Mouse (Mus musculus): ENCODE results near the gene Spn.

GRCm38 (mm10) chr7:127091114-127091896 is 46.3 kb downstream of the Spn start, which contains the start of gene AI467606:
- TF ChIP-seq ZC3H11A (IDR thresholded peaks at IDR 0.05; ENCODE audit: low read depth, low read length) (no peak), CTCF (IDR thresholded peaks at IDR 0.05 in 2 of 3, conservative IDR thresholded peaks at IDR 0.05 in 1 of 3; ENCODE audit: control insufficient read depth in 1 of 3, insufficient read depth in 1 of 3, low read depth in 2 of 3, low read length in 3 of 3, poor library complexity in 1 of 3, severe bottlenecking in 1 of 3) (no peak), KAT2A (conservative IDR thresholded peaks at IDR 0.05; ENCODE audit: low read depth, low read length) (no peak), POLR2A (IDR thresholded peaks at IDR 0.05; ENCODE audit: control insufficient read depth in 1 of 2, insufficient read depth in 1 of 2, low read depth in 1 of 2, low read length in 2 of 2, poor library complexity in 1 of 2) (peak; percentile 29 to 84; a peak in 3 of 4 replicates), CHD1 (IDR thresholded peaks at IDR 0.05; ENCODE audit: low read depth, low read length) (no peak), GATA1 (IDR thresholded peaks at IDR 0.05; ENCODE audit: low read depth, low read length) (peak; percentile 35; the same call in 1 of the 2 replicates), USF1 (IDR thresholded peaks at IDR 0.05; ENCODE audit: low read depth, low read length) (no peak), MYC (IDR thresholded peaks at IDR 0.05; ENCODE audit: low read depth, low read length) (no peak), ETS1 (IDR thresholded peaks at IDR 0.05; ENCODE audit: low read depth, low read length) (no peak), EP300 (IDR thresholded peaks at IDR 0.05; ENCODE audit: low read depth in 1 of 2, low read length in 2 of 2) (no peak)
